Mouse (Mus musculus): ENCODE results near the gene Cdhr5.

DNA sequence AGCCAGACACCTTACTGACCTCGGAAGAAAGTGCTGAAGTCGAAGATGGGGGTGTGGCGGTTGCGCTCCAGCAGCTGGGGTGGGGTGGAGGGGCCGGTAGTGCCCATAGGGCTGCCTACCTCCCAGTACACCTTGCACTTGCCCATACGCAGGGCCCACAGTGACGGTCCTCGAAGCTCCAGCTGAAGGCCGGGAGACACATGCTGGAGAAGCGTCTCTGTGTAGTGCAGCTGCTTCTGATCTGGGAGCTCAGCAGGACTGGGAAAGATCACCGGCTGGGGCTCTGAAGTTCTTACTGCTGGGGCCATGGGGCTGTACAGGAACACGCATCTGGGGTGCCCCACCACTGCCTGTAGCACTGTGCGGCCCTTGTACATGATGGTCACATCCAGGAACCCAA lies 12.9 kb downstream of the Cdhr5 start:
- TF ChIP-seq CTCF (IDR thresholded peaks at IDR 0.05; ENCODE audit: borderline replicate concordance, control insufficient read depth, extremely low read depth, insufficient read depth, low read length, poor library complexity) (no peak), POLR2A (IDR thresholded peaks at IDR 0.05; ENCODE audit: control insufficient read depth, extremely low read depth, insufficient read depth, low read length, poor library complexity) (no peak)

All from thymus, adult 2 months (tissue).